Comparison of ENCODE assay signal across 8 mouse cellular contexts in genomic region chr5:135835981-135836380, GRCm38 (mm10). TPM values are rescaled to one million over a fixed set of nuclear protein-coding genes. Genes with fewer than 3 reads are reported as not detected.
DNase-seq lines count a peak whose midpoint lies in the region; ATAC-seq and TF ChIP-seq lines count a peak whose summit lies in the region.

No protein-coding gene starts in this region.

- no peak overlapping the region for H3K9ac ChIP-seq in ES-Bruce4 (ENCODE audit: low read depth, poor library complexity, severe bottlenecking)
- peak overlapping the region; percentile 68 for H3K9ac ChIP-seq in forebrain, embryonic 16.5 days (replicated peaks; ENCODE audit: low read depth, low read length)
- no peak overlapping the region for H3K9ac ChIP-seq in limb, embryonic 12.5 days (replicated peaks)

- H3K27me3 ChIP-seq in ES-Bruce4 (ENCODE audit: control insufficient read depth, insufficient read depth, low read length, poor library complexity, severe bottlenecking): no peaks in the 10 kb centered on the region
- H3K27me3 ChIP-seq in forebrain, embryonic 16.5 days (replicated peaks; ENCODE audit: control insufficient read depth, insufficient read depth, low read length): no peaks in the 10 kb centered on the region; the same call in 1 of the 2 replicates
- H3K27me3 ChIP-seq in limb, embryonic 12.5 days: peaks cover 33% of the 10 kb centered on the region

- no peak for TF ChIP-seq CTCF in ES-Bruce4 (IDR thresholded peaks at IDR 0.05; ENCODE audit: low read depth, low read length)

- H3K4me3 ChIP-seq in ES-Bruce4 (ENCODE audit: low read depth, low read length): peak overlapping the region; percentile 60
- H3K4me3 ChIP-seq in forebrain, embryonic 16.5 days (replicated peaks; ENCODE audit: low read length): peak overlapping the region; percentile 53
- no peak overlapping the region for H3K4me3 ChIP-seq in limb, embryonic 12.5 days (replicated peaks)

- no peaks in the 10 kb centered on the region for H3K9me3 ChIP-seq in ES-Bruce4 (replicated peaks; ENCODE audit: control insufficient read depth, insufficient read depth, low read length, poor library complexity, severe bottlenecking)
- H3K9me3 ChIP-seq in forebrain, embryonic 16.5 days (ENCODE audit: control insufficient read depth, low read length): no peaks in the 10 kb centered on the region
- H3K9me3 ChIP-seq in limb, embryonic 12.5 days: no peaks in the 10 kb centered on the region

- TF ChIP-seq EP300 in ES-Bruce4 (IDR thresholded peaks at IDR 0.05; ENCODE audit: insufficient read depth, low read depth, low read length): no peak

- TF ChIP-seq POLR2A in ES-Bruce4 (IDR thresholded peaks at IDR 0.05; ENCODE audit: insufficient read depth, low read length): no peak

- H3K4me2 ChIP-seq in forebrain, embryonic 16.5 days (ENCODE audit: low read length): peak overlapping the region; percentile 91
- peak overlapping the region; percentile 93; the same call in 1 of the 2 replicates for H3K4me2 ChIP-seq in limb, embryonic 12.5 days

- H3K4me1 ChIP-seq in ES-Bruce4 (ENCODE audit: control insufficient read depth, insufficient read depth, low read length): peaks cover 6% of the 10 kb centered on the region
- H3K4me1 ChIP-seq in forebrain, embryonic 16.5 days (replicated peaks; ENCODE audit: control insufficient read depth, insufficient read depth, low read length): peaks cover 25% of the 10 kb centered on the region
- peaks cover 16% of the 10 kb centered on the region for H3K4me1 ChIP-seq in limb, embryonic 12.5 days (replicated peaks)

- DNase-seq in adrenal gland, adult 18-20 months (ENCODE audit: low spot score in 2 of 2): peak; percentile 26 to 28
- DNase-seq in right cerebral cortex, adult 18-20 months: no peak
- DNase-seq in frontal cortex, postnatal 36 days (ENCODE audit: low spot score in 2 of 2): no peak
- no peak for DNase-seq in adipocyte (ENCODE audit: low spot score)

- 20% methylated on average over 12 of the region's 12 CpGs for WGBS in forebrain, embryonic 16.5 days
- 20% methylated on average over 12 of the region's 12 CpGs for WGBS in limb, embryonic 12.5 days

- no peaks in the 10 kb centered on the region for H3K36me3 ChIP-seq in ES-Bruce4 (ENCODE audit: control insufficient read depth, insufficient read depth, low read length, poor library complexity, severe bottlenecking)
- peaks cover 2% of the 10 kb centered on the region; the same call in 1 of the 2 replicates for H3K36me3 ChIP-seq in forebrain, embryonic 16.5 days (ENCODE audit: control insufficient read depth, insufficient read depth)
- H3K36me3 ChIP-seq in limb, embryonic 12.5 days: no peaks in the 10 kb centered on the region

- ATAC-seq in forebrain, embryonic 16.5 days: no peak
- ATAC-seq in limb, embryonic 12.5 days (ENCODE audit: insufficient number of reproducible peaks, insufficient read depth, low FRiP score, low TSS enrichment, low read depth): no peak
- ATAC-seq in erythroblast, adult 5-6 weeks (replicated peaks; ENCODE audit: low FRiP score, poor library complexity, severe bottlenecking): no peak

- no peak overlapping the region for H3K27ac ChIP-seq in ES-Bruce4 (ENCODE audit: insufficient read depth, low read length)
- H3K27ac ChIP-seq in forebrain, embryonic 16.5 days (ENCODE audit: low read length): no peak overlapping the region
- no peak overlapping the region for H3K27ac ChIP-seq in limb, embryonic 12.5 days

RNA-seq across cellular contexts. Expression of gene Srrm3, which starts 29.3 kb away (rescaled TPM):
- polyA plus RNA-seq in ES-Bruce4 (2011; ENCODE audit: insufficient read depth, insufficient read length, low read depth, missing spikeins): 0.41 and 0.55 TPM in 2 replicates
- 1 to 10 TPM; 2.6 to 4.2 TPM for total RNA-seq in adrenal gland, adult 18-20 months (2021)
- 44.0 and 60.9 TPM in 2 replicates for polyA plus RNA-seq in forebrain, embryonic 16.5 days (2015; fragmentation: Nextera tagmentation; extraction: Ambion mirVana)
- polyA plus RNA-seq in limb, embryonic 12.5 days (2016; fragmentation: Nextera tagmentation; extraction: Ambion mirVana): 0.13 and 0.43 TPM in 2 replicates
- total RNA-seq in erythroblast, adult 5-6 weeks (2015; ENCODE audit: low replicate concordance): not detected in 2 replicates
- not detected in 2 replicates for total RNA-seq in erythroblast, adult 5-6 weeks (2017; ENCODE audit: low replicate concordance)

RNA-seq across cellular contexts. Expression of gene Hspb1, which starts 51.7 kb away (rescaled TPM):
- 426 and 500 TPM in 2 replicates for polyA plus RNA-seq in ES-Bruce4 (2011; ENCODE audit: insufficient read depth, insufficient read length, low read depth, missing spikeins)
- total RNA-seq in adrenal gland, adult 18-20 months (2021): 1,000 to 10,000 TPM in 1 of 2 experiments, 100 to 1,000 TPM in 1; 220 to 1,206 TPM
- 7.3 and 9.6 TPM in 2 replicates for polyA plus RNA-seq in forebrain, embryonic 16.5 days (2015; fragmentation: Nextera tagmentation; extraction: Ambion mirVana)
- polyA plus RNA-seq in limb, embryonic 12.5 days (2016; fragmentation: Nextera tagmentation; extraction: Ambion mirVana): 59.6 and 66.8 TPM in 2 replicates
- not detected in 2 replicates for total RNA-seq in erythroblast, adult 5-6 weeks (2015; ENCODE audit: low replicate concordance)
- not detected in 2 replicates for total RNA-seq in erythroblast, adult 5-6 weeks (2017; ENCODE audit: low replicate concordance)

RNA-seq across cellular contexts. Expression of gene Mdh2, which starts 57.7 kb away (rescaled TPM):
- 377 and 424 TPM in 2 replicates for polyA plus RNA-seq in ES-Bruce4 (2011; ENCODE audit: insufficient read depth, insufficient read length, low read depth, missing spikeins)
- 100 to 1,000 TPM; 474 to 759 TPM for total RNA-seq in adrenal gland, adult 18-20 months (2021)
- 562 and 563 TPM in 2 replicates for polyA plus RNA-seq in forebrain, embryonic 16.5 days (2015; fragmentation: Nextera tagmentation; extraction: Ambion mirVana)
- 478 and 499 TPM in 2 replicates for polyA plus RNA-seq in limb, embryonic 12.5 days (2016; fragmentation: Nextera tagmentation; extraction: Ambion mirVana)
- total RNA-seq in erythroblast, adult 5-6 weeks (2015; ENCODE audit: low replicate concordance): 106 and 152 TPM in 2 replicates
- total RNA-seq in erythroblast, adult 5-6 weeks (2017; ENCODE audit: low replicate concordance): 47.2 and 55.1 TPM in 2 replicates

RNA-seq across cellular contexts. Expression of gene Styxl1, which starts 57.8 kb away (rescaled TPM):
- 0.42 and 0.94 TPM in 2 replicates for polyA plus RNA-seq in ES-Bruce4 (2011; ENCODE audit: insufficient read depth, insufficient read length, low read depth, missing spikeins)
- under 1 TPM; 0.23 to 0.51 TPM for total RNA-seq in adrenal gland, adult 18-20 months (2021)
- 0.23 and 0.35 TPM in 2 replicates for polyA plus RNA-seq in forebrain, embryonic 16.5 days (2015; fragmentation: Nextera tagmentation; extraction: Ambion mirVana)
- polyA plus RNA-seq in limb, embryonic 12.5 days (2016; fragmentation: Nextera tagmentation; extraction: Ambion mirVana): 0.17 TPM in 1 of 2 replicates, not detected in the other
- total RNA-seq in erythroblast, adult 5-6 weeks (2015; ENCODE audit: low replicate concordance): not detected in 2 replicates
- not detected in 2 replicates for total RNA-seq in erythroblast, adult 5-6 weeks (2017; ENCODE audit: low replicate concordance)

Comparison
In these comparisons a context has a peak if more than half of its experiments do, and no peak if none do; other contexts are left out.
1. DNase-seq: peak in adrenal gland, adult 18-20 months (2 of 2); none in right cerebral cortex, adult 18-20 months (single experiment), frontal cortex, postnatal 36 days (0 of 2) and adipocyte (single experiment).
2. RNA of gene Srrm3, which starts 29.3 kb away (polyA plus RNA-seq): 44.0 to 60.9 TPM in forebrain, embryonic 16.5 days; 0.41 to 0.55 TPM in ES-Bruce4 and 0.13 to 0.43 TPM in limb, embryonic 12.5 days; every median in the first group is over 10 times any median in the second.